Mouse (Mus musculus): ENCODE results near the gene Purb. TPM values are rescaled to one million over a fixed set of nuclear protein-coding genes. Genes with fewer than 3 reads are reported as not detected.

Gene Purb
- polyA plus RNA-seq (2014; fragmentation: Nextera tagmentation; extraction: Ambion mirVana), result 25.9 and 27.9 TPM in 2 replicates

GRCm38 (mm10) chr11:6475867-6476484, at the start of gene Purb:
Gene Purb (minus strand): TSS chr11:6475917.
- WGBS, result 0% methylated on average over 29 of the region's 76 CpGs

GRCm38 (mm10) chr11:6525241-6525640, 49.5 kb upstream of the Purb start:
- Histone ChIP-seq H3K27me3 (ENCODE audit: insufficient read depth, low read length) (no peaks in the 10 kb centered on the region), H3K4me2 (no peak overlapping the region), H3K36me3 (ENCODE audit: insufficient read depth) (peaks cover 34% of the 10 kb centered on the region), H3K4me1 (ENCODE audit: insufficient read depth) (peaks cover 3% of the 10 kb centered on the region; the same call in 1 of the 2 replicates), H3K4me3 (ENCODE audit: low read depth, low read length) (no peak overlapping the region), H3K9me3 (ENCODE audit: low read depth, low read length) (no peaks in the 10 kb centered on the region), H3K27ac (ENCODE audit: low read depth) (no peak overlapping the region), H3K9ac (no peak overlapping the region)
- ATAC-seq (ENCODE audit: insufficient read depth) (no peak), DNase-seq (no peak)
- 81% methylated on average over 1 of the region's 1 CpGs for WGBS
- TF ChIP-seq CTCF (IDR thresholded peaks at IDR 0.05; ENCODE audit: low read depth), result no peak

More at GRCm38 (mm10) chr11:6475867-6476484, at the start of gene Purb:
- H3K9ac ChIP-seq, result peak within 1 kb of the TSS; percentile 95
- DNase-seq, result peak; percentile 97
- no peaks in the 10 kb centered on the region for H3K9me3 ChIP-seq (ENCODE audit: low read depth, low read length)
- peak within 1 kb of the TSS; percentile 98 for H3K27ac ChIP-seq (ENCODE audit: low read depth)
- peaks cover 13% of the 10 kb centered on the region for H3K4me1 ChIP-seq (ENCODE audit: insufficient read depth)
- no peak for TF ChIP-seq CTCF (IDR thresholded peaks at IDR 0.05; ENCODE audit: low read depth)
- no peaks in the 10 kb centered on the region for H3K27me3 ChIP-seq (ENCODE audit: insufficient read depth, low read length)
- H3K36me3 ChIP-seq (ENCODE audit: insufficient read depth), result peaks cover 20% of the 10 kb centered on the region
- H3K4me3 ChIP-seq (ENCODE audit: low read depth, low read length), result peak within 1 kb of the TSS; percentile 95
- peak within 1 kb of the TSS; percentile 89 for H3K4me2 ChIP-seq
- peak; percentile 95 for ATAC-seq (ENCODE audit: insufficient read depth)

GRCm38 (mm10) chr11:6524880-6525238, 49.1 kb upstream of the Purb start:
- Histone ChIP-seq H3K27ac (ENCODE audit: low read depth) (no peak overlapping the region), H3K4me2 (no peak overlapping the region), H3K36me3 (ENCODE audit: insufficient read depth) (peaks cover 34% of the 10 kb centered on the region), H3K9me3 (ENCODE audit: low read depth, low read length) (no peaks in the 10 kb centered on the region), H3K4me1 (ENCODE audit: insufficient read depth) (peaks cover 3% of the 10 kb centered on the region; the same call in 1 of the 2 replicates), H3K9ac (no peak overlapping the region), H3K4me3 (ENCODE audit: low read depth, low read length) (no peak overlapping the region), H3K27me3 (ENCODE audit: insufficient read depth, low read length) (no peaks in the 10 kb centered on the region)
- no peak for TF ChIP-seq CTCF (IDR thresholded peaks at IDR 0.05; ENCODE audit: low read depth)
- ATAC-seq (ENCODE audit: insufficient read depth) (no peak), DNase-seq (no peak)
- 94% methylated on average over 4 of the region's 4 CpGs for WGBS

- no peak for ATAC-seq (ENCODE audit: insufficient read depth)
- H3K4me3 ChIP-seq (ENCODE audit: low read depth, low read length), result no peak overlapping the region
- no peak overlapping the region for H3K4me2 ChIP-seq
- no peak for DNase-seq
- H3K9ac ChIP-seq, result no peak overlapping the region
- H3K4me1 ChIP-seq (ENCODE audit: insufficient read depth), result peaks cover 3% of the 10 kb centered on the region; the same call in 1 of the 2 replicates
- no peaks in the 10 kb centered on the region for H3K9me3 ChIP-seq (ENCODE audit: low read depth, low read length)
- H3K27me3 ChIP-seq (ENCODE audit: insufficient read depth, low read length), result no peaks in the 10 kb centered on the region
- TF ChIP-seq CTCF (IDR thresholded peaks at IDR 0.05; ENCODE audit: low read depth), result no peak
- no peak overlapping the region for H3K27ac ChIP-seq (ENCODE audit: low read depth)
- H3K36me3 ChIP-seq (ENCODE audit: insufficient read depth), result peaks cover 34% of the 10 kb centered on the region
- whole genome bisulfite sequencing, result 89% methylated on average over 8 of the region's 8 CpGs
These were observed 48.6 kb upstream of the Purb start for GRCm38 (mm10) chr11:6524165-6524879.

- H3K9me3 ChIP-seq (ENCODE audit: low read depth, low read length), result no peaks in the 10 kb centered on the region
- H3K4me3 ChIP-seq (ENCODE audit: low read depth, low read length), result no peak overlapping the region
- no peak overlapping the region for H3K27ac ChIP-seq (ENCODE audit: low read depth)
- no peak overlapping the region for H3K9ac ChIP-seq
- peak; percentile 45 for TF ChIP-seq CTCF (IDR thresholded peaks at IDR 0.05; ENCODE audit: low read depth)
- no peak overlapping the region for H3K4me2 ChIP-seq
- no peak for ATAC-seq (ENCODE audit: insufficient read depth)
- 56% methylated on average over 1 of the region's 1 CpGs for WGBS
- H3K4me1 ChIP-seq (ENCODE audit: insufficient read depth), result peaks cover 3% of the 10 kb centered on the region; the same call in 1 of the 2 replicates
- H3K27me3 ChIP-seq (ENCODE audit: insufficient read depth, low read length), result no peaks in the 10 kb centered on the region
- H3K36me3 ChIP-seq (ENCODE audit: insufficient read depth), result peaks cover 34% of the 10 kb centered on the region
- peak; percentile 21 for DNase-seq
These were observed 48.0 kb upstream of the Purb start for GRCm38 (mm10) chr11:6523662-6524088.

- H3K9ac ChIP-seq, result no peak overlapping the region
- no peak for TF ChIP-seq CTCF (IDR thresholded peaks at IDR 0.05; ENCODE audit: low read depth)
- peaks cover 3% of the 10 kb centered on the region; the same call in 1 of the 2 replicates for H3K4me1 ChIP-seq (ENCODE audit: insufficient read depth)
- H3K9me3 ChIP-seq (ENCODE audit: low read depth, low read length), result no peaks in the 10 kb centered on the region
- H3K36me3 ChIP-seq (ENCODE audit: insufficient read depth), result peaks cover 34% of the 10 kb centered on the region
- H3K4me3 ChIP-seq (ENCODE audit: low read depth, low read length), result no peak overlapping the region
- no peak overlapping the region for H3K4me2 ChIP-seq
- no peak overlapping the region for H3K27ac ChIP-seq (ENCODE audit: low read depth)
- WGBS, result 69% methylated on average over 9 of the region's 9 CpGs
- ATAC-seq (ENCODE audit: insufficient read depth), result no peak
- DNase-seq, result no peak
- no peaks in the 10 kb centered on the region for H3K27me3 ChIP-seq (ENCODE audit: insufficient read depth, low read length)
These were observed 47.2 kb upstream of the Purb start for GRCm38 (mm10) chr11:6522782-6523525.

All from lung, embryonic 14.5 days (tissue).